Mouse (Mus musculus) heart, embryonic 12.5 days (tissue): Measurements from ENCODE around the gene Stx1b. TPM values are rescaled to one million over a fixed set of nuclear protein-coding genes. Genes with fewer than 3 reads are reported as not detected.
A peak's percentile ranks its signal among the peaks of the same experiment; 100 is the strongest.

Experiments used
- ATAC-seq: fragments of 200-750 bp; cut with Nextera tagmentation; 2 replicates; pipeline ENCODE4 v1.8.0; 2017; ENCODE audit warnings: moderate TSS enrichment, moderate library complexity; ENCODE audit not compliant: insufficient number of reproducible peaks, low FRiP score
- H3K27ac ChIP-seq: fragments of 300-500 bp; sonication (generic); 2 replicates; pipeline ENCODE4 v1.5.1; 2016; ENCODE audit warnings: mild to moderate bottlenecking, moderate library complexity; ENCODE audit not compliant: poor library complexity, severe bottlenecking
- H3K27me3 ChIP-seq: fragments of 300-500 bp; sonication (generic); replicated peaks from 2 replicates; pipeline ENCODE4 v1.6.1; 2016; ENCODE audit warnings: mild to moderate bottlenecking, moderate library complexity
- H3K36me3 ChIP-seq: fragments of 300-500 bp; sonication (generic); 2 replicates; pipeline ENCODE4 v1.6.1; 2016; ENCODE audit warnings: mild to moderate bottlenecking, moderate library complexity
- H3K4me1 ChIP-seq: fragments of 300-500 bp; sonication (generic); replicated peaks from 2 replicates; pipeline ENCODE4 v1.6.1; 2016; ENCODE audit warnings: mild to moderate bottlenecking
- H3K4me2 ChIP-seq: fragments of 300-500 bp; sonication (generic); 2 replicates; pipeline ENCODE4 v1.6.1; 2016; ENCODE audit warnings: mild to moderate bottlenecking, moderate library complexity
- H3K4me3 ChIP-seq: fragments of 300-500 bp; sonication (generic); 2 replicates; pipeline ENCODE4 v1.5.1; 2016; ENCODE audit warnings: mild to moderate bottlenecking
- H3K9ac ChIP-seq: fragments of 300-500 bp; sonication (generic); 2 replicates; pipeline ENCODE4 v1.6.1; 2016; ENCODE audit warnings: mild to moderate bottlenecking, moderate library complexity
- H3K9me3 ChIP-seq: fragments of 300-500 bp; sonication (generic); replicated peaks from 2 replicates; pipeline ENCODE4 v1.6.1; 2016; ENCODE audit warnings: mild to moderate bottlenecking, moderate library complexity
- WGBS: fragments of 180-500 bp; shearing (Covaris S2); methylation state at CpG from one replicate; pipeline ENCODE4 v1.1.7; 2016; 5-methylcytosine and 5-hydroxymethylcytosine counted together
- polyA plus RNA-seq: library from polyadenylated mRNA; unstranded; fragments of >200 nt; fragmentation: Nextera tagmentation; extraction: Ambion mirVana; gene quantifications from 2 replicates; pipeline ENCODE4 v1.2.1, GENCODE M21; 2016

Stx1b gene
- polyA plus RNA-seq, 1 experiment from 2014 or later: 1.5 TPM

GRCm38 (mm10) chr7:127766851-127767609, 57.3 kb downstream of the Stx1b start:
- ATAC-seq: peak; percentile 53
- Histone ChIP-seq H3K9ac (no peak overlapping the region), H3K36me3 (peaks cover 54% of the 10 kb centered on the region), H3K4me3 (no peak overlapping the region), H3K27me3 (peaks cover 8% of the 10 kb centered on the region), H3K9me3 (no peaks in the 10 kb centered on the region), H3K27ac (0 out of 2 replicates have a peak overlapping the region, but pooled peaks have one; percentile 21), H3K4me1 (peaks cover 24% of the 10 kb centered on the region), H3K4me2 (peak overlapping the region; percentile 6; the same call in 1 of the 2 replicates)
- WGBS: 68% methylated on average over 17 of the region's 17 CpGs

- ATAC-seq: no peak
- H3K36me3 ChIP-seq: peaks cover 61% of the 10 kb centered on the region
- H3K9me3 ChIP-seq: no peaks in the 10 kb centered on the region
- 73% methylated on average over 2 of the region's 2 CpGs for WGBS
- no peak overlapping the region for H3K9ac ChIP-seq
- no peak overlapping the region for H3K27ac ChIP-seq
- peaks cover 10% of the 10 kb centered on the region for H3K27me3 ChIP-seq
- H3K4me2 ChIP-seq: no peak overlapping the region
- H3K4me1 ChIP-seq: peaks cover 17% of the 10 kb centered on the region
- H3K4me3 ChIP-seq: no peak overlapping the region
These were observed 58.6 kb downstream of the Stx1b start for GRCm38 (mm10) chr7:127765756-127766155.

- Histone ChIP-seq H3K4me3 (no peak overlapping the region), H3K9ac (no peak overlapping the region), H3K27ac (no peak overlapping the region), H3K9me3 (no peaks in the 10 kb centered on the region), H3K27me3 (peaks cover 8% of the 10 kb centered on the region), H3K36me3 (peaks cover 63% of the 10 kb centered on the region), H3K4me2 (no peak overlapping the region), H3K4me1 (peaks cover 12% of the 10 kb centered on the region)
- no peak for ATAC-seq
- WGBS: 88% methylated on average over 4 of the region's 4 CpGs
These were observed 60.7 kb downstream of the Stx1b start for GRCm38 (mm10) chr7:127763642-127764041.

DNA sequence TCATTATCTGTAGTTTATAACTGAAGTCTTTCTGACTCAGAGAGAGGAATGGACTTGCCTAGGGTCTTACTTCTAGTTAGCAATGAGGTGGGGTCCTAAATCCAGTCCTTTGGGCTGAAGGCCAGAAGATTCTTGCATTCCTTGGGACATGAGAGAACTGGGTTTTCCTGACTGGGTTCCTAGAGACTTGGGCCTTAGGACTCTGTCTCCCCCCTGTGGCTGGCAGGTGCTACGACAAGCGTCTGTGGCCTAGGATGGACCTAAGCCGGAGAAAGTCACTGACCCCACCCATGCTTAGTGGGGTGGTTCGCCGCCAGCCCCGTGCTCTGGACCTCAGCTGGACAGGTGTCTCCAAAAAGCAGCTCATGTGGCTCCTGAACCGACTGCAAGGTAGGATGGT, 63.3 kb downstream of the Stx1b start:
- Histone ChIP-seq H3K27ac (no peak overlapping the region), H3K4me1 (peaks cover 12% of the 10 kb centered on the region), H3K4me3 (no peak overlapping the region), H3K9me3 (no peaks in the 10 kb centered on the region), H3K4me2 (no peak overlapping the region), H3K36me3 (peaks cover 62% of the 10 kb centered on the region), H3K9ac (no peak overlapping the region), H3K27me3 (peaks cover 34% of the 10 kb centered on the region)
- peak; percentile 54; the same call in 1 of the 2 replicates for ATAC-seq
- WGBS: 32% methylated on average over 7 of the region's 7 CpGs

GRCm38 (mm10) chr7:127760478-127760877, 63.9 kb downstream of the Stx1b start:
- Histone ChIP-seq H3K9ac (no peak overlapping the region), H3K27ac (no peak overlapping the region), H3K27me3 (peaks cover 40% of the 10 kb centered on the region), H3K36me3 (peaks cover 60% of the 10 kb centered on the region), H3K4me1 (peaks cover 12% of the 10 kb centered on the region), H3K4me2 (no peak overlapping the region), H3K4me3 (no peak overlapping the region), H3K9me3 (no peaks in the 10 kb centered on the region)
- 74% methylated on average over 3 of the region's 3 CpGs for WGBS
- ATAC-seq: no peak

GRCm38 (mm10) chr7:127759716-127760115, 64.6 kb downstream of the Stx1b start:
- peaks cover 63% of the 10 kb centered on the region for H3K36me3 ChIP-seq
- H3K4me1 ChIP-seq: peaks cover 12% of the 10 kb centered on the region
- H3K9ac ChIP-seq: no peak overlapping the region
- H3K27ac ChIP-seq: no peak overlapping the region
- no peak overlapping the region for H3K4me3 ChIP-seq
- no peak for ATAC-seq
- H3K4me2 ChIP-seq: peak overlapping the region; percentile 24; the same call in 1 of the 2 replicates
- peaks cover 47% of the 10 kb centered on the region for H3K27me3 ChIP-seq
- WGBS: 9% methylated on average over 6 of the region's 6 CpGs
- H3K9me3 ChIP-seq: no peaks in the 10 kb centered on the region

Other genes starting within 250 kb of the Stx1b start
- 8.7 and 9.8 TPM in 2 replicates for gene Ccdc189, start 236.0 kb downstream of the Stx1b start, polyA plus RNA-seq
- gene Rnf40, start 235.8 kb downstream of the Stx1b start, polyA plus RNA-seq: 38.8 and 40.0 TPM in 2 replicates
- gene Zfp629, start 208.8 kb downstream of the Stx1b start, polyA plus RNA-seq: 12.7 and 13.7 TPM in 2 replicates
- 43.3 and 49.5 TPM in 2 replicates for gene Bcl7c, start 115.6 kb downstream of the Stx1b start, polyA plus RNA-seq
- 4.3 and 5.1 TPM in 2 replicates for gene Ctf1, start 111.8 kb downstream of the Stx1b start, polyA plus RNA-seq
- 0.10 TPM in 1 of 2 replicates, not detected in the other for gene Ctf2, start 92.4 kb downstream of the Stx1b start, polyA plus RNA-seq
- 3.4 and 3.7 TPM in 2 replicates for gene Fbxl19, start 80.0 kb downstream of the Stx1b start, polyA plus RNA-seq
- 13.3 and 14.6 TPM in 2 replicates for gene Orai3, start 54.7 kb downstream of the Stx1b start, polyA plus RNA-seq
- 12.1 and 14.6 TPM in 2 replicates for gene Setd1a, start 47.9 kb downstream of the Stx1b start, polyA plus RNA-seq
- not detected in 2 replicates for gene Gm49388, start 38.9 kb downstream of the Stx1b start, polyA plus RNA-seq
- gene Hsd3b7, start 23.9 kb downstream of the Stx1b start, polyA plus RNA-seq: 19.0 and 21.1 TPM in 2 replicates
- 44.7 and 47.4 TPM in 2 replicates for gene Stx4a, start 255 bp downstream of the Stx1b start, polyA plus RNA-seq
- 11.5 and 12.9 TPM in 2 replicates for gene Zfp646, start 51.7 kb upstream of the Stx1b start, polyA plus RNA-seq
- 11.4 and 13.0 TPM in 2 replicates for gene Zfp668, start 52.3 kb upstream of the Stx1b start, polyA plus RNA-seq
- 1.5 and 1.7 TPM in 2 replicates for gene Prss53, start 66.4 kb upstream of the Stx1b start, polyA plus RNA-seq
- gene Gm21974, start 70.9 kb upstream of the Stx1b start, polyA plus RNA-seq: not detected in 2 replicates
- gene Vkorc1, start 71.1 kb upstream of the Stx1b start, polyA plus RNA-seq: 86.6 and 106 TPM in 2 replicates
- 129 and 142 TPM in 2 replicates for gene Bckdk, start 79.5 kb upstream of the Stx1b start, polyA plus RNA-seq
- gene Kat8, start 88.0 kb upstream of the Stx1b start, polyA plus RNA-seq: 27.5 and 29.0 TPM in 2 replicates
- gene Prss8, start 105.6 kb upstream of the Stx1b start, polyA plus RNA-seq: 0.59 and 0.96 TPM in 2 replicates
- 8.3 and 10.0 TPM in 2 replicates for gene Prss36, start 122.2 kb upstream of the Stx1b start, polyA plus RNA-seq
- 331 and 335 TPM in 2 replicates for gene Fus, start 142.9 kb upstream of the Stx1b start, polyA plus RNA-seq
- gene Pycard, start 169.3 kb upstream of the Stx1b start, polyA plus RNA-seq: 28.3 and 31.1 TPM in 2 replicates
- 0.86 and 1.2 TPM in 2 replicates for gene Trim72, start 179.4 kb upstream of the Stx1b start, polyA plus RNA-seq
- gene Itgam, start 238.1 kb upstream of the Stx1b start, polyA plus RNA-seq: 0.39 and 0.55 TPM in 2 replicates
- not detected in 2 replicates for gene Gm49368, start 238.1 kb upstream of the Stx1b start, polyA plus RNA-seq